Mouse (Mus musculus) limb, embryonic 11.5 days (tissue): ENCODE measurements around the gene Tekt5. TPM values are rescaled to one million over a fixed set of nuclear protein-coding genes. Genes with fewer than 3 reads are reported as not detected.

Experiments
- ATAC-seq: fragments of 200-750 bp; cut with Nextera tagmentation; 2 replicates; pipeline ENCODE4 v1.8.0; 2017; ENCODE audit warnings: low read depth; ENCODE audit not compliant: insufficient number of reproducible peaks, low FRiP score, low TSS enrichment
- DNase-seq: peaks from one replicate; pipeline ENCODE4 v3.0.0-alpha.2; 2015; ENCODE audit warnings: low spot score
- H3K27ac ChIP-seq: fragments of 300-500 bp; sonication (generic); replicated peaks from 2 replicates; pipeline ENCODE4 v1.5.1; 2014; ENCODE audit warnings: low read depth, mild to moderate bottlenecking, low read length
- H3K27me3 ChIP-seq: fragments of 300-500 bp; sonication (generic); 2 replicates; pipeline ENCODE4 v1.6.1; 2014; ENCODE audit warnings: mild to moderate bottlenecking, low read length, mixed read lengths; ENCODE audit not compliant: control insufficient read depth, insufficient read depth
- H3K36me3 ChIP-seq: fragments of 300-500 bp; sonication (generic); 2 replicates; pipeline ENCODE4 v1.6.1; 2014; ENCODE audit warnings: mild to moderate bottlenecking, low read length, moderate library complexity, mixed read lengths; ENCODE audit not compliant: control insufficient read depth, insufficient read depth
- H3K4me1 ChIP-seq: fragments of 300-500 bp; sonication (generic); 2 replicates; pipeline ENCODE4 v1.6.1; 2014; ENCODE audit warnings: low read length, mixed read lengths; ENCODE audit not compliant: control insufficient read depth, insufficient read depth
- H3K4me2 ChIP-seq: fragments of 300-500 bp; sonication (generic); 2 replicates; pipeline ENCODE4 v1.6.1; 2014; ENCODE audit warnings: low read depth, mild to moderate bottlenecking, moderate library complexity; ENCODE audit not compliant: severe bottlenecking
- H3K4me3 ChIP-seq: fragments of 300-500 bp; sonication (generic); 2 replicates; pipeline ENCODE4 v1.5.1; 2014; ENCODE audit warnings: low read depth, low read length
- H3K9ac ChIP-seq: fragments of 300-500 bp; sonication (generic); 2 replicates; pipeline ENCODE4 v1.6.1; 2014; ENCODE audit warnings: mild to moderate bottlenecking, low read length
- H3K9me3 ChIP-seq: fragments of 300-500 bp; sonication (generic); 2 replicates; pipeline ENCODE4 v1.6.1; 2016; ENCODE audit warnings: low read length; ENCODE audit not compliant: control insufficient read depth
- WGBS: fragments of 180-500 bp; shearing (Covaris S2); extraction: QIAGEN DNeasy Blood & Tissue Kit; methylation state at CpG from one replicate; pipeline ENCODE4 v1.1.7; 2014; 5-methylcytosine and 5-hydroxymethylcytosine counted together
- polyA plus RNA-seq: library from polyadenylated mRNA; unstranded; fragments of >200 nt; fragmentation: Nextera tagmentation; extraction: Ambion mirVana; gene quantifications from 2 replicates; pipeline ENCODE4 v1.2.1, GENCODE M21; 2014

Gene Tekt5
- polyA plus RNA-seq, 1 experiment from 2014 or later = not detected

DNA sequence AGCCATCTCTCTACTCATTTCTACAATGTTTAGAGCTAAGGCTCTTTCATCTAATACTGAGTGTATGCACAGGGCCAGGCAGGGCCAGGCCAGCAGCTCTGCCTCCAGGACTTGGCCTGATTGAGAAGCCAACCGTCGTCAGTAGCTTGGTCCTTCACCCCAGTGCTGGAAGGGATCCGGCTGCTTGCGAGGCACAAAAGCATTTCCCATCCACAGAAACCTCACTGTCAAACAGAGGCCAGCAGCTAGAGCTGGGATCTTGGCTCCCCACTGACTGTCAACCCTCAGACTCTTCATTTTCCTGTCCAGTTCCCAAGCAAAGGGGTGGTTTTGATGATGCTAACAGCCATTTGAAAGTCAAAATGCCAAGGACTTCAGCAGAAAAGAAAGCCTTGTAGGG lies 22.9 kb downstream of the Tekt5 start:
- no peaks in the 10 kb centered on the region for H3K36me3 ChIP-seq
- no peak for ATAC-seq
- H3K4me3 ChIP-seq = no peak overlapping the region
- no peak overlapping the region for H3K4me2 ChIP-seq
- no peak for DNase-seq
- peaks cover 16% of the 10 kb centered on the region for H3K4me1 ChIP-seq
- H3K27ac ChIP-seq = no peak overlapping the region
- no peaks in the 10 kb centered on the region for H3K9me3 ChIP-seq
- WGBS = 85% methylated on average over 4 of the region's 4 CpGs
- H3K27me3 ChIP-seq = no peaks in the 10 kb centered on the region
- no peak overlapping the region for H3K9ac ChIP-seq

DNA sequence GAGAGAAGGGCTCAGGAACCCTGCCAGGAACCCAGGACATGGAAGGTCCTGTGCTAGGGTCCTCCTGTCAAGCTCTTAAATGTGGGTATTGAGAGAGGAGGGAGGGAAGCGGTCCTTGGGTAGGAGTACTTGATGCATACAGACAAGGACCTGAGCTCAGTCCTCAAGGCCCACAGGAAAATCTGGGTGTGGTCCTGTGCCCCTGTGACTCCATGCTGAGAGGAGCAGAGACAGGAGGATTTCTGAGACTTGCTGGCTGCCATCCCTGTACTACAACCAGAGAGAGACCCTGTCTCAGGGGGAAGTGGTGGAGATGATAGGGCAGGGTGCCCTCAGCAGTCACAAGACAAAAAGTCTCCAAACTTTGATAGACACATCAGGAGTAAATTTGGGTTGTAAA lies 25.3 kb downstream of the Tekt5 start:
- DNase-seq (no peak), ATAC-seq (no peak)
- no peak overlapping the region for H3K4me3 ChIP-seq
- no peaks in the 10 kb centered on the region for H3K27me3 ChIP-seq
- peak overlapping the region; percentile 56; the same call in 1 of the 2 replicates for H3K27ac ChIP-seq
- H3K9me3 ChIP-seq = no peaks in the 10 kb centered on the region
- H3K4me2 ChIP-seq = no peak overlapping the region
- 60% methylated on average over 1 of the region's 1 CpGs for WGBS
- H3K36me3 ChIP-seq = no peaks in the 10 kb centered on the region
- H3K4me1 ChIP-seq = peaks cover 21% of the 10 kb centered on the region
- H3K9ac ChIP-seq = no peak overlapping the region

DNA sequence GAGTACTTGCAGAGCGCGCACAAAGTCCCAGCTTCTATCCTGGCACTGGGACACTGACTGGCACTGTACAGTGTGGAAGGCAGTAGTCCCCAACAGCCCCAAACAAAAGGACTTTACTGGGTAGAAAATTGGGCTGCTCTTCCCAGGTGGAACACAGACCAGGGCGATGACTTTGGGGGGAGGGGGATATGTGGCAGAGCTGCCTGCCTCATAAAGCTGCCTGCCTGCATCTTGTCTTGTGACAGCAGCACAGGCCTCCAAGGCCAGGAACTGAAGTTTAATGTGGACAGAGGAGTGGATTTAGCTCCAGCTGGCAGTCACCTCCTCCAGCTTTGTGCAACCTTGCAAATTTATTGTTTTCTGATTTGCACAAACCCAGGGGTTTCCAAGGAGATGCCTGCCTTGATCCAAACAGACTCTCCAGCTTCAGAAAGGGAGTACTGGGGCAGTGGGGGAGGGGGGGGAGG lies 25.8 kb downstream of the Tekt5 start:
- H3K27ac ChIP-seq = peak overlapping the region; percentile 56; the same call in 1 of the 2 replicates
- no peak overlapping the region for H3K4me3 ChIP-seq
- DNase-seq (peak; percentile 55), ATAC-seq (peak; percentile 52; the same call in 1 of the 2 replicates)
- H3K36me3 ChIP-seq = no peaks in the 10 kb centered on the region
- no peaks in the 10 kb centered on the region for H3K27me3 ChIP-seq
- H3K4me2 ChIP-seq = no peak overlapping the region
- peak overlapping the region; percentile 5; the same call in 1 of the 2 replicates for H3K9ac ChIP-seq
- H3K4me1 ChIP-seq = peaks cover 21% of the 10 kb centered on the region
- 61% methylated on average over 3 of the region's 3 CpGs for WGBS
- no peaks in the 10 kb centered on the region for H3K9me3 ChIP-seq

DNA sequence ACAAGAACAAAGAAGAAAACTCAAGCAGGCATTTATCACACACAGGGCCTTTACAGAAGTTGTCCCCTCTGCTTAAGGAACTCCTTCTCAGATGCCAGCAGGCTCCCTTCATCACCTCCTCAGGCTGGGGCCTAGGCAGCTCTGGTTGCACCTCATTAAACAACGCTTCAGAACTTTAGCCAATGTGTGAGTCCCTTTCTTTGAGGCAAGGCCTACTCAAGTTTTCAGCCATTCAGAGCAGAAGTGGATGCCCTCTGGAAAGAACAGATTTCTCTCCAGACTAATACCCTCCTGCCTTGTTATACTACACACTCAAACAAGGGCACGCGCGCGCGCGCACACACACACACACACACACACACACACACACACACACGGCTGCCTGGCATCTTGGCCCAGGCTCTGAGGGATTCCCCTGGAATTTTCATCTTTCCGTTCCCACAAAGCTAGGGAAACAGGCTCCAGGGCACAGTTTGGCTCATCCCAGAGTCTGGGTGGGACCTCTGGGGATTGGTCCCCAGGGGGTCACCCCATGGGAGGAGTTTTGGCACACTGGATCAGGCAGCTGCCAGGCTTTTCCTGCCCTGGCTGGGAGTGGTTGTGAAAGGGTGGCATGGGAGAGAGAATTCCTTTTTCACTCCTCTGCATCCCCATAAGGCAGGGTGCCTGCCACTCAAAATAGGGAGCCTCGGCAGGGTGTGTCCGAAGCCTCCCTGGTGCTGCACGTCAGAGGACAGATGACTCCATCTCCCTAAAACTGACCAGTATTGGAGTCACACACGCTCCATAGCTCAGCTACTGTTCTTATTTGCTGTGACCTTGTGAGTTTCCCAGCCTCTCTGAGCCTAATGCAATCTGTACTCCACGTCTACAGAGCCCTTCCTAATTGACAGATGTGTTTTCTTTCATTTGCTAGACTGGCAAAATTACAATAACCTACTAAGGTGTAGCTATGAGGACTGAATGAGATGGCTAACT lies 28.8 kb downstream of the Tekt5 start:
- H3K27ac ChIP-seq = peak overlapping the region; percentile 58
- H3K36me3 ChIP-seq = no peaks in the 10 kb centered on the region
- peak; percentile 54 for DNase-seq
- no peak overlapping the region for H3K4me3 ChIP-seq
- 71% methylated on average over 14 of the region's 14 CpGs for WGBS
- H3K9ac ChIP-seq = no peak overlapping the region
- H3K9me3 ChIP-seq = no peaks in the 10 kb centered on the region
- peaks cover 19% of the 10 kb centered on the region for H3K4me1 ChIP-seq
- no peak for ATAC-seq
- H3K4me2 ChIP-seq = no peak overlapping the region
- H3K27me3 ChIP-seq = no peaks in the 10 kb centered on the region

DNA sequence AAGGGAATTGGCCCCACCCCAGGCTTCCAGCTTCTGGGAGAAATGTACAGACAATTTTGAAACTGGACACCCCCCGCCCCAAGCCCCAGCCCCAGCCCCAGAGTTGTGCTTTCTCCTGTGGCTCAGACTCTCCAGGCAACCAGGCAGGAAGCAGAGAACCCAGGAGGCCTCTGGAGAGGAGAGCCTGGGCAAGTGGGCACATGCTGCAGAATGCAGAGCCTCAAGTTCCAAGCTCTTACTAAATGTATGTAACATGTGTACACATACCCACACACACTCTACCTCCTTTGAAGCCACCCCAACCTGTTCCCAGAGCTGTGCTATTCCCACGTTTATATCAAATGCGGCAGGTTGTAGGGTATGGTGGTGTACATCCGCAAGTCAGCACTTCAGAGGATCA lies 29.5 kb downstream of the Tekt5 start:
- Histone ChIP-seq H3K27me3 (no peaks in the 10 kb centered on the region), H3K36me3 (no peaks in the 10 kb centered on the region), H3K9me3 (no peaks in the 10 kb centered on the region), H3K4me3 (no peak overlapping the region), H3K4me1 (peaks cover 19% of the 10 kb centered on the region), H3K9ac (no peak overlapping the region), H3K4me2 (no peak overlapping the region), H3K27ac (peak overlapping the region; percentile 58)
- ATAC-seq = peak; percentile 36; the same call in 1 of the 2 replicates
- DNase-seq = no peak
- WGBS = 77% methylated on average over 4 of the region's 4 CpGs

DNA sequence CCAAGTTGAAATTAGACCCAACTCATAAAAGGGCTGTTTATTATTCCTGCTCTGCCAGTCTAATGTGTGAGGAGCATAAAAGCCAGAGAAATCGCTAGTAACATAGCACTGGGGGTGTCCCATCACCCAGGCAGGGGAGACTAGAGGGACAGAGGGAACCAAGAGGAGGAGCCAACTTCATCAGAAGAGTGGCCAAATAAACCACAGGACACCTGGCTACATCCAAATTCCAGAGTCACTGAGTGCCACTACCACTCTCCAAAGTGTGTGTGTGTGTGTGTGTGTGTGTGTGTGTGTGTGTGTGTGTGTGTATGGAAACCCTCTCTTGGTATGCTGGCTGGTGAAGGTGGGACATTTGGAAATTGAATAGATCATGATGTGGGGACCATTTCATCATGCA lies 32.2 kb downstream of the Tekt5 start:
- H3K9ac ChIP-seq = no peak overlapping the region
- no peak overlapping the region for H3K4me2 ChIP-seq
- no peak overlapping the region for H3K27ac ChIP-seq
- no peaks in the 10 kb centered on the region for H3K36me3 ChIP-seq
- peaks cover 5% of the 10 kb centered on the region for H3K4me1 ChIP-seq
- 62% methylated on average over 1 of the region's 1 CpGs for WGBS
- no peaks in the 10 kb centered on the region for H3K9me3 ChIP-seq
- DNase-seq (no peak), ATAC-seq (no peak)
- no peaks in the 10 kb centered on the region for H3K27me3 ChIP-seq
- H3K4me3 ChIP-seq = no peak overlapping the region

DNA sequence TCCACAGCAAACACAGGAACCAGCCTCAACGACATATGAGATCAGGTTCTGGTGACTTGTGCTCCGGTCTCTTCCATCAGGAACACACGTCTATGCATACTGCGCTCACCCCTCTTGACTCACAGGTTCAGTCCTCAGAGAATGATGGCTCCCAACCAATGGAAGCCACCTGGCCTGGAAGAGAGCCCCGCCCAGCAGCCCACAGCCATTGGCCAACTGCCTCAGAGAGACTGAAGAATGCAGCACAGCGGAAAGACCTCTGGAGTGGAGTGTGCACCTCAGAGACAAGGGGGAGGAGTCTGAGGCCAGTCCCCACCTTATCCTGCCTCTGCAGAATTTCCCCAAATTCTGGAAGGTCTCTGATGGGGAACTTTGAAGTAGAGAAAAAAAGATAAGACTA lies 36.0 kb downstream of the Tekt5 start:
- Histone ChIP-seq H3K9ac (no peak overlapping the region), H3K9me3 (no peaks in the 10 kb centered on the region), H3K4me1 (no peaks in the 10 kb centered on the region), H3K36me3 (no peaks in the 10 kb centered on the region), H3K4me3 (no peak overlapping the region), H3K27me3 (no peaks in the 10 kb centered on the region), H3K27ac (no peak overlapping the region), H3K4me2 (no peak overlapping the region)
- DNase-seq (no peak), ATAC-seq (no peak)
- WGBS = 78% methylated on average over 6 of the region's 6 CpGs

DNA sequence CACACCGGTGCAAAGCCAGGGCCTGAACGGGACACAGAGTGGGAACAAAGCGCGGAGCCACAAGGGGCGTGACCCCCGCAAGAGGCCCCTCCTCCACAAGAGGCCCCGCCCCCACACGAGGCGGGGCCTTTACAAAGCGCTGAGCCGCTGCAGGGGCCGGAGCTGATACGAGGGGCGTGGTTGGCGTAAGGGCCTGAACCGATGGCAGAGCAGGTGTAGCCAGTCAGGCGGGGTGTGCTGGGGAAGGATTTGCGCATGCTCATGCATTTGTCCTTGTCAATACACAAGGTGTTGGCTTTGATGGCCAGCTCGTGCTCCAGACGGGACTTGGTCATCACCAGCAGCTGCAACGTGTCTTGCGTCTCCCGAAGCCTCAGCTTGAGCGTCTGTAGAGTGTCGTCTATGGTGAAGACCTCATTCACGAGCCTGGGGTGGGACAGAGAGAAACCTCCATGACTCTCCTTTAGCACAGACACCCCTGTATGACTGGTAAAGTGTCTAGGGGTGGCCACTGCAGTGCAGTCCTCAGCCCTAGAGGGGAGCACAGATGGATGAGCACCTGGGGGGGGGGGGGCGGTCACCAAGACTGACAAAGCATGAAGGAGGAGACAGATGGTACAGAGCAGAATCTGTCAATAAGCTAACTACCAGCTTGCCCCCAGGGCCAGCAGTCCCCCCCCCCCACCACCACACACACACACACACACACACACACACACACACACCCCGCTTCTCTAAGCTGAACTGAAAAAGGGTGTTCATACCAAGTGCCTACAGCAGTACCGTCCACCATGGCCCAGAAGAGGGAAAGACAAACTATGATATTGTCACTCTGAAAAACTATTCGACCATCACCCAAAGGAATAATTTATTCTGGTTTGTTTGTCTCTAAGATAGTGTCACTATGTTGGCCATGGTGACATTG lies 37.0 kb downstream of the Tekt5 start:
- Histone ChIP-seq H3K4me1 (no peaks in the 10 kb centered on the region), H3K36me3 (no peaks in the 10 kb centered on the region), H3K4me3 (no peak overlapping the region), H3K9ac (no peak overlapping the region), H3K27ac (no peak overlapping the region), H3K27me3 (no peaks in the 10 kb centered on the region), H3K9me3 (no peaks in the 10 kb centered on the region), H3K4me2 (peak overlapping the region; percentile 32)
- DNase-seq (peak; percentile 80), ATAC-seq (peak; percentile 86; the same call in 1 of the 2 replicates)
- WGBS = 16% methylated on average over 30 of the region's 30 CpGs
